Mouse (Mus musculus) neural tube, embryonic 15.5 days (tissue): ENCODE results near the gene Nr2e1. TPM values are rescaled to one million over a fixed set of nuclear protein-coding genes. Genes with fewer than 3 reads are reported as not detected.

Experiments used
- ATAC-seq: fragments of 200-750 bp; cut with Nextera tagmentation; 2 replicates; pipeline ENCODE4 v1.8.0; 2017; ENCODE audit warnings: mild to moderate bottlenecking, moderate TSS enrichment, moderate library complexity; ENCODE audit not compliant: low FRiP score
- H3K27ac ChIP-seq: fragments of 300-500 bp; sonication (generic); replicated peaks from 2 replicates; pipeline ENCODE4 v1.5.1; 2015; ENCODE audit warnings: mild to moderate bottlenecking, inconsistent platforms
- H3K27me3 ChIP-seq: fragments of 300-500 bp; sonication (generic); replicated peaks from 2 replicates; pipeline ENCODE4 v1.6.1; 2015; ENCODE audit warnings: inconsistent platforms
- H3K36me3 ChIP-seq: fragments of 300-500 bp; sonication (generic); 2 replicates; pipeline ENCODE4 v1.6.1; 2015; ENCODE audit warnings: inconsistent platforms
- H3K4me1 ChIP-seq: fragments of 300-500 bp; sonication (generic); 2 replicates; pipeline ENCODE4 v1.6.1; 2015; ENCODE audit warnings: inconsistent platforms
- H3K4me2 ChIP-seq: fragments of 300-500 bp; sonication (generic); 2 replicates; pipeline ENCODE4 v1.6.1; 2015; ENCODE audit warnings: inconsistent platforms, mild to moderate bottlenecking, moderate library complexity
- H3K4me3 ChIP-seq: fragments of 300-500 bp; sonication (generic); replicated peaks from 2 replicates; pipeline ENCODE4 v1.5.1; 2015; ENCODE audit warnings: mild to moderate bottlenecking, inconsistent platforms
- H3K9ac ChIP-seq: fragments of 300-500 bp; sonication (generic); replicated peaks from 2 replicates; pipeline ENCODE4 v1.6.1; 2015; ENCODE audit warnings: mild to moderate bottlenecking, inconsistent platforms
- H3K9me3 ChIP-seq: fragments of 300-500 bp; sonication (generic); replicated peaks from 2 replicates; pipeline ENCODE4 v1.6.1; 2016; ENCODE audit warnings: inconsistent platforms
- WGBS: fragments of 180-500 bp; shearing (Covaris S2); methylation state at CpG from one replicate; pipeline ENCODE4 v1.1.7; 2015; ENCODE audit warnings: mixed read lengths; 5-methylcytosine and 5-hydroxymethylcytosine counted together
- polyA plus RNA-seq: library from polyadenylated mRNA; unstranded; fragments of >200 nt; fragmentation: Nextera tagmentation; extraction: Ambion mirVana; gene quantifications from 2 replicates; pipeline ENCODE4 v1.2.1, GENCODE M21; 2015

Gene Nr2e1
- polyA plus RNA-seq, 1 experiment from 2014 or later: not detected

DNA sequence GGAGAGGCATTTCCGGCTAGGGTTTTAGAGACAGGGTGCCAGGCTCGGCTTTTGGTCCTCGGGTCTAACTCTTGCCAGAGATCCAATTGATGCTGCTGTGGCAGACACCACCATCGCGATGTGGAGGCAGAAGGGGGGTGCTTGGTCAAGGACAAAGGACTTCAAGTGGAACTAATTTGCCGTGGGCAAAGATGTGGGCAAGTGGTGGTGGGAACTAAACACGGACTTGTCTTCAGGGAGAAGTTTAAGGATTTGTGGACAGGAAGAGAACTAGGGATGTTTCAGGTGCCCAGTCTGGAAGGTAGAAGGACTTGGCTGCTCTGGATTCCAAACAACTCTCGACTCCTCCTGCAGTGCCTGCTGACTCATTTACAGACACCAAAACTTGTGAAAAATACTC lies 1.7 kb upstream of the Nr2e1 start:
- no peaks in the 10 kb centered on the region for H3K9me3 ChIP-seq
- H3K4me2 ChIP-seq: no peak overlapping the region
- 1% methylated on average over 8 of the region's 8 CpGs for WGBS
- no peaks in the 10 kb centered on the region for H3K36me3 ChIP-seq
- H3K27me3 ChIP-seq: peaks cover 94% of the 10 kb centered on the region
- no peak overlapping the region for H3K4me3 ChIP-seq
- peaks cover 23% of the 10 kb centered on the region for H3K4me1 ChIP-seq
- ATAC-seq: no peak
- no peak overlapping the region for H3K9ac ChIP-seq
- H3K27ac ChIP-seq: no peak overlapping the region

- peaks cover 25% of the 10 kb centered on the region for H3K4me1 ChIP-seq
- no peak for ATAC-seq
- no peak overlapping the region for H3K27ac ChIP-seq
- H3K9me3 ChIP-seq: no peaks in the 10 kb centered on the region
- H3K9ac ChIP-seq: no peak overlapping the region
- H3K36me3 ChIP-seq: no peaks in the 10 kb centered on the region
- peaks cover 94% of the 10 kb centered on the region for H3K27me3 ChIP-seq
- no peak overlapping the region for H3K4me3 ChIP-seq
- 2% methylated on average over 37 of the region's 37 CpGs for WGBS
- peak overlapping the region; percentile 24; the same call in 1 of the 2 replicates for H3K4me2 ChIP-seq
Observed at GRCm38 (mm10) chr10:42584436-42584983, 1.1 kb upstream of the Nr2e1 start.

DNA sequence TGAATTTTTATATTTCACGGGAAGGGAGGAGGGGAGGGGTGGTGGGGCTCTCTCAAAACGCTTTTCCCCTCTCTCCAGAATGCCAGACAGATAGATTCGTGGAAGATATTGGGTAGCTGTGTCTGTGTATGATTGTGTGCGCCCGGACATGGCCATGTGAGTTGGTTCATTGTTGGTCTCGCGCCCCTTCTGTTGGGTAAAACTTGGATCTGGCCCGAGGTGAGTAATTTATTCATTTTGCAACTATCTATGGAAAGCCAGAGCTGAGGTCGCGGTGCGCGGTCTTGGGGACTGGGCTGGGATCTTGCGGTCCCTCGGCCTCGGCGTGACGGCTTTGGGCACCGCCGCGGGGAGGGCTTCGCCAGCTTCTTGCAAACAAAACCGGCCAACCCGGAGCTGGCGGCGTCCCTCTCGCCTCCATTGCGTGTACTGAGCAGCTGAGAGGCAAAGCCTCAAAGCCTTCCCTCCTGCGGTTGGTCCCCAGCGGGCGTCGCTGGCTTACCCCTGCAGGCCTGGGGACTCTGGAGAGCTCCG lies 537 bp upstream of the Nr2e1 start:
- WGBS: under 1% methylated on average over 32 of the region's 32 CpGs
- H3K4me3 ChIP-seq: no peak overlapping the region
- peak overlapping the region; percentile 24; the same call in 1 of the 2 replicates for H3K4me2 ChIP-seq

GRCm38 (mm10) chr10:42582566-42583110 lies 794 bp downstream of the Nr2e1 start:
- no peak overlapping the region for H3K4me3 ChIP-seq
- H3K36me3 ChIP-seq: no peaks in the 10 kb centered on the region
- H3K27ac ChIP-seq: no peak overlapping the region
- H3K9ac ChIP-seq: no peak overlapping the region
- peaks cover 94% of the 10 kb centered on the region for H3K27me3 ChIP-seq
- no peak overlapping the region for H3K4me2 ChIP-seq
- no peak for ATAC-seq
- under 1% methylated on average over 44 of the region's 44 CpGs for WGBS
- no peaks in the 10 kb centered on the region for H3K9me3 ChIP-seq
- H3K4me1 ChIP-seq: peaks cover 27% of the 10 kb centered on the region

More for the DNA sequence above, 537 bp upstream of the Nr2e1 start:
- Histone ChIP-seq H3K9ac (no peak overlapping the region), H3K27me3 (peaks cover 94% of the 10 kb centered on the region), H3K36me3 (no peaks in the 10 kb centered on the region), H3K4me1 (peaks cover 27% of the 10 kb centered on the region), H3K27ac (no peak overlapping the region), H3K9me3 (no peaks in the 10 kb centered on the region)
- ATAC-seq: no peak

GRCm38 (mm10) chr10:42581694-42582565 lies 1.5 kb downstream of the Nr2e1 start:
- H3K27me3 ChIP-seq: peaks cover 94% of the 10 kb centered on the region
- H3K4me1 ChIP-seq: peaks cover 27% of the 10 kb centered on the region
- H3K27ac ChIP-seq: no peak overlapping the region
- no peak overlapping the region for H3K9ac ChIP-seq
- H3K9me3 ChIP-seq: no peaks in the 10 kb centered on the region
- 1% methylated on average over 41 of the region's 45 CpGs for WGBS
- ATAC-seq: no peak
- no peak overlapping the region for H3K4me2 ChIP-seq
- no peaks in the 10 kb centered on the region for H3K36me3 ChIP-seq
- no peak overlapping the region for H3K4me3 ChIP-seq

DNA sequence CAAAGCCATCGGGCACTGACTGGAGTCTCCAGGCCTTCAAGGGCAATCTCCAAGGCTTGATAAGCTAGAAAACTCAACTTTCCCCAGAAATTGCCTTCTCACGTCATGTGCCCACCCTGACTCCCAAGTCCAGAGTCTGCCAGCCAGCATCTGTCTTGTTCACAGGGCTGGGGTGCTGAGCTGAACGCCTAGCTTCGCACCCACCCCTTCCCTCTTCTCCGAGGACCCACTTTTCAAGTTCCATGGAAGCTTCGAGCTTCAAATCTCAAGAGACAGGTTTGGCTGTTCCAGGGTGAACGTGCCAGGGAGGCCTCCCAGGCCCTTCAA lies 2.5 kb downstream of the Nr2e1 start:
- Histone ChIP-seq H3K4me2 (no peak overlapping the region), H3K36me3 (no peaks in the 10 kb centered on the region), H3K9me3 (no peaks in the 10 kb centered on the region), H3K27me3 (peaks cover 94% of the 10 kb centered on the region), H3K27ac (no peak overlapping the region), H3K9ac (no peak overlapping the region), H3K4me3 (no peak overlapping the region), H3K4me1 (peaks cover 27% of the 10 kb centered on the region)
- ATAC-seq: no peak
- WGBS: 9% methylated on average over 7 of the region's 7 CpGs

GRCm38 (mm10) chr10:42580131-42580950 lies 3.1 kb downstream of the Nr2e1 start:
- Histone ChIP-seq H3K9me3 (no peaks in the 10 kb centered on the region), H3K36me3 (no peaks in the 10 kb centered on the region), H3K9ac (no peak overlapping the region), H3K27me3 (peaks cover 95% of the 10 kb centered on the region), H3K4me2 (0 out of 2 replicates have a peak overlapping the region, but pooled peaks have one; percentile 7), H3K4me1 (peaks cover 27% of the 10 kb centered on the region), H3K4me3 (no peak overlapping the region), H3K27ac (no peak overlapping the region)
- ATAC-seq: no peak
- 2% methylated on average over 29 of the region's 29 CpGs for WGBS

DNA sequence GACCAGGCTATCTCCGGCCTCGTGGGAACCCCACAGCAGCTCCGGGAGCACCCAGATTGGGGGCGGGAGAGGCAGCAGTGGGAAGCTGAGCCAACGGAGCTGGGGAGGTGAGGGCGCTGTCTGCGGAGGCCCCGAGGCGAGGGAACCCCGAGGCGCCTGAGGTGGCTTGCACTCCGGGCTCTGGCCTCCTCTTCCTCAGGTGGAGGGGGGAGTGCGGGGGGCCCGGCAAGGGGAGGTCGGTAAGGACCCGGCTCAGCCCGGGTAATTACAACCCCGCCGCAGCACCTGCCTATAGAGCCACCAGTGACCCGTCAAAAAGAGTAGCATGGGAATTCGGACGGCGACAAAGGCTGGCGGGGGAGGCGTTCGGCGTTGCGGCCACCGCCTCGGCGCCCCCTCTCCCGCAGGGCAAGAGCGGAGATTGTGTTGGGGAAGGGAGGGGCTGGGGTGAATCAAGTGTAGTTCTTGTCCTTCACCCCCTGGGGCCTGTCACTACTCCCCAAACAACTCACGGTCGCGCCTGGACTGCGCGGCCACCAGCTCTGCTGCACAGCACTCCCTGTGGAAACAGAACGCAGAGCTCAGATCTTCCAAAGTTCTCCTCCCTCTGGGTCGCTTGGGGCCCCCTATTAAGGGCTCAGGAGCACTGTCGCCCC lies 3.8 kb downstream of the Nr2e1 start:
- WGBS: under 1% methylated on average over 41 of the region's 41 CpGs
- H3K9ac ChIP-seq: no peak overlapping the region
- H3K4me1 ChIP-seq: peaks cover 27% of the 10 kb centered on the region
- no peaks in the 10 kb centered on the region for H3K9me3 ChIP-seq
- 0 out of 2 replicates have a peak overlapping the region, but pooled peaks have one; percentile 7 for H3K4me2 ChIP-seq
- ATAC-seq: no peak
- no peak overlapping the region for H3K4me3 ChIP-seq
- H3K27me3 ChIP-seq: peaks cover 95% of the 10 kb centered on the region
- no peaks in the 10 kb centered on the region for H3K36me3 ChIP-seq
- H3K27ac ChIP-seq: no peak overlapping the region

DNA sequence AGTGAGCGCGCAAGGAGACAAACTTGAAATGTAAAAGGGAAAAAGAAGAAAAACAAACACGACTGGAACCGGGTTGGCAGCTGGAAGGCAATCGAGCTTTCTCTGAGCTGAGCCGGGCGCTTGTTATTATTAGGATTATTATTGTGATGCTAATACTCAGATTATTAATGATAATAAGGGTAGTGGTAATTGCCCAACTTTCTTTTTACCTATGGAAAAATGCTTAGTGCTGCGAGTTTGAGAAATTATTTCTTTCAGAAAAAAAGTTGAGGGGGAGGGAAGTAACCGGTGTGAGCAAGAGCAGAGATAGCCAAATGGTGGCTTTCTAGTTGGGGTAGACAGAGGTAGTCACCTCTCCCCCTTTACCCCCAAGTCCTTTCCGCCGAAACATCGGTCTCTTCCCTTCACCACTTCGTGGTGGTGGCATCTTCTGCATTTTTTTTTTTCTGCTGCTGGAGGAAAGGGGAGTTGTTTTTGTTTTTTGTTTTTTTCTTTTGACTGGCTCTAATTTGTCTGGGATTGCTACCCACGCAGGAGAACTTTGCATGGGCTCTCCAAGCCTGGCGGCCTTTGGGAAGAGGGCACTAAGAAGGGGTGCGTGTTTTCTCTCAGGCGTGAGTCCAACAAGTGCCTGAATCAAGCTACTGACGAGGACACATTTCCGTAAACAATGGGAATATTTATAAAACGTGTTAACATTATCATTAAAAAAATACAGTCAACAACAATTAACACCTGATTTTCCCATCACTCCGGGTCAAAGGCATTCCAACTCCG lies 4.5 kb downstream of the Nr2e1 start:
- H3K4me2 ChIP-seq: no peak overlapping the region

GRCm38 (mm10) chr10:42578281-42578675 lies 5.2 kb downstream of the Nr2e1 start:
- peaks cover 14% of the 10 kb centered on the region for H3K4me1 ChIP-seq
- H3K27me3 ChIP-seq: peaks cover 95% of the 10 kb centered on the region
- no peak overlapping the region for H3K4me2 ChIP-seq
- H3K9ac ChIP-seq: no peak overlapping the region
- H3K9me3 ChIP-seq: no peaks in the 10 kb centered on the region
- no peaks in the 10 kb centered on the region for H3K36me3 ChIP-seq
- no peak for ATAC-seq
- H3K4me3 ChIP-seq: no peak overlapping the region
- H3K27ac ChIP-seq: no peak overlapping the region
- 1% methylated on average over 15 of the region's 15 CpGs for WGBS

More for the DNA sequence above, 4.5 kb downstream of the Nr2e1 start:
- Histone ChIP-seq H3K36me3 (no peaks in the 10 kb centered on the region), H3K4me3 (no peak overlapping the region), H3K27me3 (peaks cover 95% of the 10 kb centered on the region), H3K27ac (no peak overlapping the region), H3K4me1 (peaks cover 20% of the 10 kb centered on the region), H3K9me3 (no peaks in the 10 kb centered on the region), H3K9ac (no peak overlapping the region)
- no peak for ATAC-seq
- 2% methylated on average over 22 of the region's 22 CpGs for WGBS
